Mouse (Mus musculus) bone marrow macrophage, adult 2 months (primary cell): Measurements from ENCODE around the gene Gm17334. TPM values are rescaled to one million over a fixed set of nuclear protein-coding genes. Genes with fewer than 3 reads are reported as not detected.
A peak's percentile ranks its signal among the peaks of the same experiment; 100 is the strongest.

Source experiments
- H3K27ac ChIP-seq: 2 replicates; pipeline ENCODE4 v1.5.1; 2012; ENCODE audit warnings: low read depth, low read length; ENCODE audit not compliant: insufficient read depth
- H3K4me1 ChIP-seq: 2 replicates; pipeline ENCODE4 v1.6.1; 2012; ENCODE audit warnings: low read length; ENCODE audit not compliant: control insufficient read depth, insufficient read depth
- H3K4me3 ChIP-seq: 2 replicates; pipeline ENCODE4 v1.5.1; 2012; ENCODE audit warnings: mild to moderate bottlenecking, low read length, moderate library complexity; ENCODE audit not compliant: insufficient read depth
- CTCF ChIP-seq: IDR thresholded peaks from 2 replicates; pipeline ENCODE4 v1.5.1; 2012; ENCODE audit warnings: low read depth, mild to moderate bottlenecking, low read length, moderate library complexity
- POLR2A ChIP-seq: IDR thresholded peaks from 2 replicates; pipeline ENCODE4 v1.6.1; 2012; ENCODE audit warnings: mild to moderate bottlenecking, low read depth, low read length, borderline replicate concordance
- polyA plus RNA-seq: library from polyadenylated mRNA; stranded (reverse); fragments of >200 nt; gene quantifications from 2 replicates; pipeline ENCODE4 v1.2.4, GENCODE M21; 2012; ENCODE audit not compliant: missing spikeins, insufficient read depth, insufficient read length

Gene Gm17334
- polyA plus RNA-seq, 1 experiment, result not detected

GRCm38 (mm10) chr11:53735682-53736245, 37.2 kb downstream of the Gm17334 start:
- TF ChIP-seq POLR2A (no peak), CTCF (peak; percentile 58)

GRCm38 (mm10) chr11:53734970-53735681, 37.9 kb downstream of the Gm17334 start:
- Histone ChIP-seq H3K27ac (no peak overlapping the region), H3K4me1 (no peaks in the 10 kb centered on the region), H3K4me3 (no peak overlapping the region)
- TF ChIP-seq POLR2A, result no peak
- TF ChIP-seq CTCF, result no peak

More at GRCm38 (mm10) chr11:53735682-53736245, 37.2 kb downstream of the Gm17334 start:
- no peaks in the 10 kb centered on the region for H3K4me1 ChIP-seq
- no peak overlapping the region for H3K27ac ChIP-seq
- H3K4me3 ChIP-seq, result peak overlapping the region; percentile 40

- Histone ChIP-seq H3K4me3 (no peak overlapping the region), H3K4me1 (no peaks in the 10 kb centered on the region), H3K27ac (no peak overlapping the region)
- no peak for TF ChIP-seq CTCF
Observed at GRCm38 (mm10) chr11:53734431-53734830, 38.6 kb downstream of the Gm17334 start.

- no peak for TF ChIP-seq POLR2A
- TF ChIP-seq CTCF, result no peak
- Histone ChIP-seq H3K4me3 (no peak overlapping the region), H3K4me1 (0 out of 2 replicates have a peak, but pooled peaks cover 4% of the 10 kb centered on the region), H3K27ac (no peak overlapping the region)
Observed at GRCm38 (mm10) chr11:53733824-53734223, 39.2 kb downstream of the Gm17334 start.

- H3K27ac ChIP-seq, result no peak overlapping the region
- no peak overlapping the region for H3K4me3 ChIP-seq
- 0 out of 2 replicates have a peak, but pooled peaks cover 4% of the 10 kb centered on the region for H3K4me1 ChIP-seq
- TF ChIP-seq CTCF (no peak), POLR2A (no peak)
Observed at GRCm38 (mm10) chr11:53732244-53732643, 40.7 kb downstream of the Gm17334 start.

GRCm38 (mm10) chr11:53731457-53731856, 41.5 kb downstream of the Gm17334 start:
- TF ChIP-seq POLR2A, result no peak
- TF ChIP-seq CTCF, result no peak
- no peak overlapping the region for H3K4me3 ChIP-seq
- H3K4me1 ChIP-seq, result 0 out of 2 replicates have a peak, but pooled peaks cover 4% of the 10 kb centered on the region
- no peak overlapping the region for H3K27ac ChIP-seq

Other genes starting within 250 kb of the Gm17334 start
- 30.3 and 31.9 TPM in 2 replicates for gene Kif3a, start 205.8 kb downstream of the Gm17334 start, polyA plus RNA-seq
- not detected in 2 replicates for gene Il4, start 154.5 kb downstream of the Gm17334 start, polyA plus RNA-seq
- not detected in 2 replicates for gene Il13, start 138.5 kb downstream of the Gm17334 start, polyA plus RNA-seq
- 20.1 and 20.4 TPM in 2 replicates for gene Rad50, start 65.9 kb downstream of the Gm17334 start, polyA plus RNA-seq
- gene Il5, start 52.4 kb downstream of the Gm17334 start, polyA plus RNA-seq, result not detected in 2 replicates
- gene Irf1, start 3.2 kb downstream of the Gm17334 start, polyA plus RNA-seq, result 84.8 and 89.6 TPM in 2 replicates
- 1.0 and 1.7 TPM in 2 replicates for gene Gm12216, start 86.1 kb upstream of the Gm17334 start, polyA plus RNA-seq
- 11.3 and 11.7 TPM in 2 replicates for gene Slc22a5, start 118.5 kb upstream of the Gm17334 start, polyA plus RNA-seq
- 9.0 and 10.3 TPM in 2 replicates for gene Slc22a21, start 207.1 kb upstream of the Gm17334 start, polyA plus RNA-seq